Mouse (Mus musculus) v-Abl transformed pro-B cells (cell line): ENCODE results near the gene Ccdc24.

Source experiments
- in situ Hi-C, 2 experiments: fragments of 400-800 bp; cut with MboI; formaldehyde crosslinking; loops; one replicate each; pipeline ENCODE4 v1.15.1; 2025; ENCODE audit not compliant: unreplicated experiment in 2 of 2

Gene Ccdc24

GRCm38 (mm10) chr4:117834457-117834844 is 37.9 kb downstream of the Ccdc24 start, which contains the start of gene Slc6a9:
TSS of gene Slc6a9 (plus strand) at chr4:117834506.
- in situ Hi-C loops, result loop anchor here (5.0 to 10.0 kb wide), 4 partner anchors 93 to 460 kb away; partner anchors contain the start of genes Ptprf (in 2 of the 2) and Artn (in 1 of the 2)

GRCm38 (mm10) chr4:117831920-117832691 is 40.3 kb downstream of the Ccdc24 start:
- in situ Hi-C loops, result loop anchor here (5.0 to 10.0 kb wide), 4 partner anchors 95 to 463 kb away; partner anchors contain the start of genes Ptprf (in 2 of the 2) and Artn (in 1 of the 2)

GRCm38 (mm10) chr4:117831499-117831898 is 40.9 kb downstream of the Ccdc24 start:
- in situ Hi-C loops, result loop anchor here (5.0 to 10.0 kb wide), 4 partner anchors 96 to 463 kb away; partner anchors contain the start of genes Ptprf (in 2 of the 2) and Artn (in 1 of the 2)

- in situ Hi-C loops, result loop anchor here (5.0 to 10.0 kb wide), 4 partner anchors 96 to 464 kb away; partner anchors contain the start of genes Ptprf (in 2 of the 2) and Artn (in 1 of the 2)
Observed at GRCm38 (mm10) chr4:117830801-117831200, 41.6 kb downstream of the Ccdc24 start.

GRCm38 (mm10) chr4:117830124-117830551 is 42.2 kb downstream of the Ccdc24 start:
- in situ Hi-C loops, result loop anchor here (5.0 to 10.0 kb wide), 4 partner anchors 97 to 465 kb away; partner anchors contain the start of genes Ptprf (in 2 of the 2) and Artn (in 1 of the 2)

GRCm38 (mm10) chr4:117829260-117830123 is 42.9 kb downstream of the Ccdc24 start:
- in situ Hi-C loops, result loop anchor here (5.0 to 10.0 kb wide), 4 partner anchors 98 to 465 kb away; partner anchors contain the start of genes Ptprf (in 2 of the 2) and Artn (in 1 of the 2)

- in situ Hi-C loops, result no loop called here
Observed at GRCm38 (mm10) chr4:117828572-117829145, 43.7 kb downstream of the Ccdc24 start.

- in situ Hi-C loops, result loop anchor here in 1 of 2 experiments (10.0 kb wide), 1 partner anchor 757 kb away; no protein-coding TSS in a partner anchor
Observed at GRCm38 (mm10) chr4:117818032-117818431, 54.3 kb downstream of the Ccdc24 start.

DNA sequence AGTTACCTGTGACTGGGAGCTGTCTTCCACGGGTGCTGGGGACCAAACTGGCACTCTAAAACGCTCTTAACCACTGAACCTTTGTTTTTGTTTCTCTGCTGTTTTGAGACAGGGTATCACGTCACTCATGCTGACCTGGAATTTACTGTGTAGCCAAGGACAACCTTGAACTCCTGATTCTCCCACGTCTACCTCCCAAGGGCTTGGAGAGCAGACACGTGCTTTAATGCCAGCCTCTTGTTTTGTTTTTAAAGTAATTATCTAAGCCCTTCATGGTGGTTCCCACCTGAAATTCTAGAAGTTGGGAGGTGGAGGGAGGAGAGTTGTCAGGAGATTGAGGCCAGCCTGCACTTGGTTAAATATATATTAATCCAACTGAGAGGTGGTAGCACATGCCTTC is 55.6 kb downstream of the Ccdc24 start:
- in situ Hi-C loops, result loop anchor here in 1 of 2 experiments (10.0 kb wide), 1 partner anchor 758 kb away; no protein-coding TSS in a partner anchor
